Mouse (Mus musculus) layer of hippocampus, postnatal 36 days (tissue): Measurements from ENCODE around the gene Kbtbd6. TPM values are rescaled to one million over a fixed set of nuclear protein-coding genes. Genes with fewer than 3 reads are reported as not detected.
A peak's percentile ranks its signal among the peaks of the same experiment; 100 is the strongest.

Source experiments
- DNase-seq, 2 experiments: peaks; one replicate each; pipeline ENCODE4 v3.0.0; 2022
- total RNA-seq, 2 experiments: library from RNA; stranded (reverse); gene quantifications; 2 replicates each; pipeline ENCODE4 v1.2.3; 2021

Gene Kbtbd6
- total RNA-seq, 2 experiments from 2014 or later, result 0.81 to 1.3 TPM

DNA sequence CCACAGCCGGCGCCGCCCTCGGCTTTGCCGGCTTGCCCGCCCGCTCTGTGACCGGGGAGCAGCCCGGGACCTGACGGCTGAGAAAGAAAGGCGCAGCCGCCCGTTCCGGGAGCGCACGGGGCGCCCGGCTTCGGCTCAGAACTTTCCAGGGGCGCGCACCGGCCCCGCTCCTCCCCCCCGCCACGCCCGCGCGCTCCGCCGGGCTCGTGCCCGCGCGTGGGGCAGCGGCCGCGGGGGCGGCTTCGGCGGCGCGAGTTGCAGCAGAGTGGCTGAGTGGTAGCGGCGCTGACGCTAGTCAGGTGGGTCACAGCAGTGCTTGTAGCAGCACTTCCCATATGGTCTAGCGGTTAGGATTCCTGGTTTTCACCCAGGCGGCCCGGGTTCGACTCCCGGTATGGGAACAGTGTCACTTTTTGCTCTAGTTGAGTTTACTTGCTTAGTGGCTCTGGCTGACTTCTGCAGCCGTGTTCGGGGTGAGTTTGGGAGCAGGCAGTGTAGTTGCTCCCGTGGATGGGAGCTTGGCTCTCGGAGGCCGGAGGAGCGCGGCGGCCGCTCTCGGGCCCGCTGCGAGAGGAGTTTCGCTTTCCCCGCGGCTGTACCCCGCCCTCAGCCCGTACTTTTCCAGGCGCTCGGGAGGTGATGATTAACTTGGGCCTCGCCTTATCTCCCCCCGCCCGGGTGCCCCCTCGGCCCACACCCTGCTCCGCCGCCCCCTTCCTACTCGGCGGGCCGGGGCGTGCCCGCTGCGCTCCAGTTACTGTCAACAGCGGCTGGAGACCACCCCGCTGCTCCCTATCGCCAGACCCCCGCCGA, 29.9 kb downstream of the Kbtbd6 start, which contains the start of gene Wbp4:
Gene Wbp4 (minus strand): TSS at position 182 of the 813 bp plus-strand sequence.
- DNase-seq, result peak; percentile 97

GRCm38 (mm10) chr14:79482251-79482661, 30.6 kb downstream of the Kbtbd6 start:
- peak in 1 of 2 experiments; percentile 46 for DNase-seq

DNA sequence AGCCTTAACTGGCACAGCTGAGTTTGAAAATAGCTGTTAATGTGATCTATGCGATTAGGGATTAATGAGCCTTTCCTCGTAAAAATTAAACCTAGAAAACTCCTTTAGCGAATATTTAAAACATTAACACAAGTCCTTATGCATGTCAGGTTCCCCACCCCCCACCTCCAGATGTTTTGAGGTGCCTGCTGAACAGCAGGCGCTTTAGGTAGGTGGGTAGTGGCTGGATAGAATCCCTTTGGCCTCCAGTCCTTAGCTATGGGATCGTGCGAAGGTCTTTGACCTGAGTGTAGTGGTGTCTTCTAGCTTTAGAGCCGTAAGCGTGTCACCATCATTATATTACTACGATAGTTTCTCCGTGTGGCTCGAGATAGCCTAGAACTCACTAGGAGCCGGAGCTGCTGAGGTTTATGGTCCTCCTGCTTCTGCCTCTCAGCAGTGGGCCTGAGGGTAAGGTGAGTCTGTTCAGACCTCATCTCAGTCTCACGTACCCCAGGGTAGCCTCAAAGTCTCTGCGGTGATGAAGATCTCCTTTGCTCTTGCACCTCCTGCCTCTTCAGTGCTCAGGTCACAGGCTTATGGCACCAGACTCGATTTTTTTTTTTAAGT, 31.2 kb downstream of the Kbtbd6 start:
- DNase-seq, result no peak

DNA sequence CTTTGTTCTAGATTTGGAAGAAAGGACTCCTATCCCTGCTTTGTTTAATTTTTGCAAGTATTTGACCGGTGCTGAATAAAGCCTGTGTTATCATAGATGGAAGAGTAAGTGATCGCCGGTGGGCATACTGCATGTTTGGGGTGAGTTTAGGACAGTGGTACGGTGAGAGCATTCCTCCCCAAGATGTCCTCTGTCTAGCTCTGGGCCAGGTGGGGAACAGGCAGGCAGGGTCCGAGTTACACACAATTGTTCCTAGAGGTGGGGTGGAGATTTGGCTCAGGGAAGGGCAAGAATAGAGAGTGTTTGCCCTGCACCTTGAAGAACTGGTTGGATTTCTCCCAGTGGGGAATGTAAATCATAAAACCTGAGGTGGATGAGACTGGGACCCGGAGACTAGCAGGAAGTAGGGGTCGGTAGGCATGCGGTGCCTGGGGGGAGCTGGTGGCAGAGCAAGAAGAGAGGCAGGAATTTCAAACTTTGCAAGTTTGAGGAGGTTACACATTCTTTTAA, 32.0 kb downstream of the Kbtbd6 start:
- no peak for DNase-seq

DNA sequence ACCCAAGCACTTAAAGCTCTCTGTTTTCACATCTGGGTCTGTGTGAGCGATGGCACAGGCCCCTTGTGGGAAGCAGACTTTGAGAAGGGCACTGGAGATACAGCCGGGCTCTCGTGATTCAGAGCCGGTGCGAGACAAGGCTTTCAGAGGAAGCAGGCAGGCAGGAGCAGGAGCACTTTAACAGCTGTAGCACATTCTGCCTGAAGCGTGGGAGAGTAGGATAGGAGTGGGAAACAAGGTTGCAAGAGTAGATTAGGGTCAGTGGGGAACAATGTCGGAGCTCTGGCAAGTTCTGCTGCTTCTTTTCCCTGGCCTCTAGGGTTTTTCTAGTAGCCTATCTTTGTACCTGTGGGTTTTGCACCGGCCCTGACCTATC, 35.0 kb downstream of the Kbtbd6 start:
- DNase-seq, result no peak

- DNase-seq, result no peak
These were observed 35.5 kb downstream of the Kbtbd6 start for GRCm38 (mm10) chr14:79486993-79487731.

DNA sequence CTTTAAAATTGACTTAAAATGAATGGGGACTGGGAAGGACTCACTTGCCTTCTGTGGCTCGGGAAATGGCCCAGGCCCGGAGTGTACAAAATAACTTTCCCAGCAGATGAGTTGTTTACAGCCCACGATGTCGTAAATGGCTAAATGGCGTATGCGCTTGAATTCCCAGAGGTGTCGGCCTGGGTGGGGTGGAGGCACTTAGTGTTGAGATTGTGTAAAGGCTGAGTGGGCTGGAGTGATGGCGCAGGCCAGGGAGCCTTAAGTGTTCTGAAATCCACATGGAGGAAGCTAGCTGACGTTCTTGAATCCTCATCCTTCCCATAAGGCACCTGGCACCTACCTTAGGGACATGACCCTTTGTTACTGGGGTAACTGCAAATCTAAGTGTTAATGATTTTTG, 36.9 kb downstream of the Kbtbd6 start:
- DNase-seq, result no peak

DNA sequence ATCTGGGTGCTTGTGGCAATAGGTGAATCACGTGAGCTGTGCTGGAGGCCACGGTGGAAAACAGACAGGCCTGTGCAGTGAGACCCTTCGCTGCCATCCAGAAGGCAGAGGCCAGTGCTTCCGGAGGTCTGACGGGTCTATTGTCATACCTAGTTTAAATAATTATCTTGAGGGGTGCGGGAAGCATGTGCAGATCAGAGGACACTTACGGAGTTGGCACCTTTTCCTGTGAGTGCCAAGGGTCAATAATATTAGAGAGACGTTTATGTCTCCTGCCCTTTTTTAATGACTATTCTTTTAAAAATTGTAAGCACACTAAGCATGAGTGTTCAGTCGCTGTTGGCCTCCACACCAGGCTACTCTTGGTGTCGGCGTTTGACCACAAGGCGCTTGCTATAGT, 37.5 kb downstream of the Kbtbd6 start:
- DNase-seq, result no peak

- no peak for DNase-seq
These were observed 38.6 kb downstream of the Kbtbd6 start for GRCm38 (mm10) chr14:79490246-79490645.

- no peak for DNase-seq
These were observed 42.7 kb downstream of the Kbtbd6 start for GRCm38 (mm10) chr14:79494349-79494748.

DNA sequence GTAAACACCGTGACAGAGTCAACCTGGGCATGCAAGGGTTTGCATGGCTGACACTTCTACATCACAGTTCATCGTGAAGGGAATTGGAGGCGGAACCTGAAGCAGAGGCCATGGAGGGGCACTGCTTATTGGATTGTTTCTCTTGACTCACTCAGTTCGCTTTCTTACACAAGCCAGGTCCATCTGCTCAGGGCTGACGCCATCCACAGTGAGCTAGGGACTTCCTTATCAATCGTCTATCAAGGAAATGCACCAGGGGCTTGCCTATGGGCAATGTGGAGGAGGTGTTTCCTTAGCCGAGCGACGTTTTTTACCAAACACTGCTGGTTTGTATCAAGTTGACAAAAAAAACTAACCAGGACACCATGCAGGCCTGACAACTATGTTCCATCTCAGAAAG, 47.7 kb downstream of the Kbtbd6 start:
- no peak for DNase-seq

DNA sequence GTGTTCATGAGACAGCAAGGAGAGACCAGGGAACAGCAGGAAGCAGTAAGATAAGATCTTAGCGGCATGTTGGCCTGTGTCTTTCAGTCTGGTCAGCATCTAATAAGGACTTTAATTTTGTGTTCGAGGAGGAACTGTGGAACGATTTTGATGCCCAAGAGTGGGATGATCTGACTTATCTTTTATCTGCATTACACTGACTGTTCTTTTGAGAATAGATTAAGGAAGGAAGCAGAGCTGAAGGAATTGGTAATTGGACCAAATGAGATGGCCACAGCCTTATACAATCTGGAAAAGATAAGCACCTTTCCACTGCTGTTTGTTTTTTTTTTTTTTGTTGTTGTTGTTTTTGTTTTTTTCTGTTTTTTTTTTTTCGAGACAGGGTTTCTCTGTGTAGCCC, 49.1 kb downstream of the Kbtbd6 start:
- DNase-seq, result no peak

- DNase-seq, result no peak
These were observed 51.9 kb downstream of the Kbtbd6 start for GRCm38 (mm10) chr14:79503371-79504075.

Other genes with a start within 250 kb of the Kbtbd6 start
- gene Zfp957, start 204.5 kb upstream of the Kbtbd6 start, total RNA-seq, result not detected
- gene Rgcc, start 150.2 kb upstream of the Kbtbd6 start, total RNA-seq, result 10 to 100 TPM; 44.6 to 44.8 TPM
- gene Naa16, start 61.1 kb upstream of the Kbtbd6 start, total RNA-seq, result 10 to 100 TPM; 16.1 to 18.2 TPM
- gene Mtrf1, start 54.1 kb upstream of the Kbtbd6 start, total RNA-seq, result 1 to 10 TPM; 5.5 to 5.7 TPM
- 10 to 100 TPM; 42.8 to 44.0 TPM for gene Kbtbd7, start 25.3 kb upstream of the Kbtbd6 start, total RNA-seq
- gene Elf1, start 29.4 kb downstream of the Kbtbd6 start, total RNA-seq, result 1 to 10 TPM; 5.0 to 5.2 TPM
- gene Wbp4, start 29.7 kb downstream of the Kbtbd6 start, total RNA-seq, result 10 to 100 TPM; 55.4 to 56.7 TPM
- gene Sugt1, start 135.9 kb downstream of the Kbtbd6 start, total RNA-seq, result 10 to 100 TPM; 81.6 to 96.0 TPM
- gene Cnmd, start 210.3 kb downstream of the Kbtbd6 start, total RNA-seq, result 1 to 10 TPM; 1.3 to 1.5 TPM